Mouse (Mus musculus) spleen, adult 12 weeks (tissue): ENCODE results near the gene Ostc.

ENCODE experiments used
- DNase-seq: peaks from one replicate; pipeline ENCODE4 v3.0.0; 2022; ENCODE audit warnings: low spot score

Ostc gene

GRCm38 (mm10) chr3:130710103-130710502, 859 bp upstream of the Ostc start:
- DNase-seq: no peak

DNA sequence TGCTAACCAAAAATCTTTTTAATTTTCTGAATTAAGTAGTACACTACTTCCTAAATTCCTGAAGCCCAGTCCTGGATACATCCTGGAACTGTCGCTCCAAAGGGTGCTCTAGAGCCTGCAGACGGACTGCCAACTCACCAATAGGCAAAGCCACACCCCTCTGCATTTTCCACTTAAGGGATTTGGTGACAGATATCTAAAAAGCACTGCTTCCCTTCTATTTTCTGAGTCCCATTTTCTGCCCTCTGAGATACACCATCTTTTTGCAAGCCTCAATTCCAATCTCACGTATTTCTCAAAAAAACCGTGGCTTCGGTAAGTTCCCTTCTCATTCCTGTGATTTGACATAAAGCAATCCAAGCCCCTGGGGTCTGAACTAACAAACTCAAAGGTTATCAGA, 715 bp downstream of the Ostc start:
- no peak for DNase-seq

DNA sequence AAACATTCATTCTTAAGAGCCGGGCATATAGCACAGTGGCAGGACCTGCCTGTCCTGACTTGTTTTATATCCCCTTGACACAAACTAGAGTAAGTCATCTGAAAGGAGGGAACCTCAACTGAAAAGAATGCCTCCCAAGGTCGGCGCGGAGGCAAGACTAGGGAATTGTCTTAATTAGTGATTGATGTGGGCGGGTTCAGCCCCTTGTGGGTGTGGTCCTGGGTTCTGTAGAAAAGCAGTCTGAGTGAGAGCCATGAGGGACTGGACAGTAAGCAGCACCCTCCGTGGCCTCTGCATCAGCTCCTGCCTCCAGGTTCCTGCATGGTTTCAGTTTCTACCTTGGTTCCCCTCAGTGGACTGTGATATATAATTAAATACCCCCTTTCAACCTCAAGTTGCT, 7.0 kb downstream of the Ostc start:
- no peak for DNase-seq

GRCm38 (mm10) chr3:130697622-130698021, 11.6 kb downstream of the Ostc start:
- DNase-seq: no peak

DNA sequence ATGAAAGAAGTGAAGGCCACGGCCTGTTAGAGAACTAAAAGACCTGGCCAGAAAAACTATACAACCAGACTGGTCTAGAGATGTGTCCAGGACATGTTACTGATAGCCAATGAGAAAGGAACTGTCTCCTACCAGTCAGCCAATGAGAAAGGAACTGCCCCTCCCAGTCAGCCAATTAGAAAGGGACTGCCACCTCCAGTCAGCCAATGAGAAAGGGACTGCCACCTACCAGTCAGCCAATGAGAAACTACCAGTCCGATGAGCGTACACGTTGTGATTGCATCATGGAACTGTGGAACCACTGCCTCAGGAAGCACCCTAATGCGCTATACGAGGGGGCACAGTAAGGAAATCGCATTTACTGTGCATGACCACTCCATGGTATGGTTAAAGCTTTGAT, 14.5 kb downstream of the Ostc start:
- DNase-seq: no peak

- DNase-seq: no peak
Measured at GRCm38 (mm10) chr3:130694041-130694593, 15.1 kb downstream of the Ostc start.

GRCm38 (mm10) chr3:130691596-130692170, 17.6 kb downstream of the Ostc start:
- DNase-seq: no peak

DNA sequence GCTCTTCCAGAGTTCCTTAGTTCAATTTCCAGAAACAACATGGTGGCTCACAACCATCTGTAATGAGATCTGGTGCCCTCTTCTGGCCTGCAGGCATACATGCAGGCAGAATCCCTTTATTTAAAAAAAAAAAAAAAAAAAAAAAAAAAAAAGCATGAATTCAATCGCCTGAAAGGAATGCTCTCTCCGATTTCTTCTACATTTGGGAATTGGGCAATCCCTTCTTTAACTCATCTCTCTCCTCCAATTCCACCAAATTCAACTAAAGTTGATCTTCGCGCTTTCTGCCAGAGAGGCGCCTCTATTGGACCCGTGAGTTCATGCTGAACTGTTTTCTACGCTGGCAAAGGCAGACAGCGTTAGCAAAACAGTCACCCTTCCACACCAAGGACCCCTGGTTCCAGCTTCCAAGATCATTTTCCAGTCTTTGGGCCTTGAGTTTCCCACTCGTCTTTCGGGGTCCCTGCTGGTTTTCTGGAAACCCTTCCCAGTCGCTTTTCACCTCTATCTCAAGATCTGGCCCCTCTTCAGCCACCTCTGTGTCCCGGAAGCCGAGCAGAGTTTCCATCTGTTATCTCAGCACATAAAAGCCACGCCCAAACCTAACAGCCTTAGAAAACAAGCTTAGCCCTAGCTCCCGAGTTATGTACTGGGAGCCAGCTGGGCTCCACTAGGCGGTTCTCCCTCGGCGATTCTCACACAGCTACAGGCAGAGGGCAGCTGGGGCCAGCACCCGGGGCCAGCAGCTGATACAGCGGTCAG, 18.2 kb downstream of the Ostc start:
- DNase-seq: peak; percentile 62

DNA sequence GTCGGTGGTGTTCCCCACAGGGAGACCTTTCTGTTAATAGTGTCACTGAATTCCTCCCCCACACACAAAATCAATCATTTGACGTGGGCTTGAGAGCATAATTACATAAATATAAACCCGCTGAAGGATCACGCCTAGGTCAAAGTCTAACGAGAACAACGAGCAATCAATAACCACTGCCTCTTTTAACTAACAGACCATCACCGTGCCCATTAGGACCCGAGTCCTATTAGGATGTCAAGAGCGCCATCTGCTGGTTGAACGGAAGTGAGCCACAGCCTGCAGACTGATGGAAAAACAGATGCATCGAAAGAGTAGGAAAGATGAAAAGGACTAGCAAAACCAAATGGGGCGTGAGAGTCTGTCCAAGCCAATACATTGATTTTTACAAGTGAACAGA, 19.6 kb downstream of the Ostc start:
- DNase-seq: peak; percentile 42

DNA sequence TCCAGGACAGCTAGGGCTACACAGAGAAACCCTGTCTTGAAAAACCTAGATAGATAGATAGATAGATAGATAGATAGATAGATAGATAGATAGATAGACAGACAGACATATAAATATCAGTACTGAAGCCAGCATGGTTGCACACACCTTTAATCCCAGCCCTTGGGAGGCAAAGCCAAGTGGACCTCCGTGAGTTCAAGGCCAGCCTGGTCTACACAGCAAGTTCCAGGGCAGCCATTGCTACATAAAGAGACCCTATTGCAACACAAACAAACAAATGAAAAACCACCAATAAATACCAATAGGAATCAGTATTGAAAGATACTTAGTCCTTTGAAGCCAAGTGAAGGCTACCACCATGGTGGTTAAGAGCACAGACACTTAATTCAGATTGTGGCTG, 22.2 kb downstream of the Ostc start:
- no peak for DNase-seq

GRCm38 (mm10) chr3:130685014-130685366, 24.3 kb downstream of the Ostc start:
- DNase-seq: no peak

- DNase-seq: no peak
Measured at GRCm38 (mm10) chr3:130684276-130685013, 24.8 kb downstream of the Ostc start.

- DNase-seq: no peak
Measured at GRCm38 (mm10) chr3:130683836-130684235, 25.4 kb downstream of the Ostc start.

GRCm38 (mm10) chr3:130682183-130682582, 27.1 kb downstream of the Ostc start:
- DNase-seq: no peak

DNA sequence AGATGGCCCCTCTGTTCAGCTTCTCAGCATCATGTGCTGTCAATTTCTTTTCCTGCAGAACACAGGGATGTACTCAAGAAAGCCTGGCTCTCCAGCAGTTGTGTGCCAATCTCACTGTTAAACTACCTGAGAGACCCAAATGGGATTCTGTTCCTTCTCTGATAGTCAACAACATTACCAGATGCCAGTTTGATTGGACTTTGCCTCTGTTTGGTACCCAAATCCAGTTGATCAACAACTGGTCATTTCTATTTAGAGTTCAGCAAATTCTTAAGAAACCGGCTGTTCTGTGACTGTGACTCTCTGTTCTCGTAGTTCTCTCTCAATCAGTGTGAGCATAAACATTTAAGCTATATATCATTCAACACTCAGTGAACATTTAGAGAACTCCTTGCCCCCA, 28.0 kb downstream of the Ostc start:
- DNase-seq: no peak

- DNase-seq: no peak
Measured at GRCm38 (mm10) chr3:130677671-130678460, 31.4 kb downstream of the Ostc start.

DNA sequence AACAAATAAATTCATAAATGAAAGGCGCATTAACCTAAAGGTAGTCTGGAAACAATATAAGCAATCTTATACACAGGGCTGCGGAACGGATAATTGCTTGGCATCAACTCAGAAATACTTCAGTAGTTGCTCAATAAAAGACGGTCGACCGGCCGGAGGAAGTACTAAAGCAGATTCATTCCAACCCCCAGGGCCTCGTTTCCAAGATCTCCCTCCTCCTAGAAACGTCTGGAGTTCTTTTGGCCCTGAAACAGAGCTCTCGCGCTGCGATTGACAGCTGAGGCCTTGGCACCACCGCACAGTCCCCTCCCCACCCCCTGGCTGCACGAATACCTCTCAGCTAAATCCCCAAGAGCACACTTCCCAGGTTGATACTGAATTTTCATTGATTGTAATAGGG, 38.0 kb downstream of the Ostc start:
- no peak for DNase-seq

DNA sequence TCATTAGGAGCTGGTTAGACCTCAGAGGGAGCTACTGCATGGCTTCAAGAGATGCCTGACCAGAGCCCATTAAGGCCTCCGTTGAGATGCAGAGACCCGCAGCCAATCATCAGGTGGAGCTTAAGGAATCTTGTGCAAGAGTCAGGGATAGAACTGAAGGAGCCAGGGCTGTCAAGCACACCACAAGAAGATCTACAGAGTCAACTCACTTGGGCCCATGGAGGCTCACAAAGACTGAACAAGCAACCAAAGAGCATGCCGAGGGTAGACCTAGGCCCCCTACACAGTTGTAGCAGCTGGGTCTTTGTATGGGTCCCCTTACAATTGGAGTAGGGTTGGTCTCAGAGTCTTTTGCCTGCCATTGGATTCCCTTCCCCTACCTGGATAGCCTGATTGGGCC, 46.7 kb downstream of the Ostc start:
- DNase-seq: no peak

GRCm38 (mm10) chr3:130660619-130661018, 48.6 kb downstream of the Ostc start:
- DNase-seq: no peak

GRCm38 (mm10) chr3:130649569-130649968, 59.7 kb downstream of the Ostc start:
- no peak for DNase-seq

- no peak for DNase-seq
Measured at GRCm38 (mm10) chr3:130646110-130646810, 63.0 kb downstream of the Ostc start.
